Mouse (Mus musculus): ENCODE measurements around the gene Mex3d. TPM values are rescaled to one million over a fixed set of nuclear protein-coding genes. Genes with fewer than 3 reads are reported as not detected.
A peak's percentile ranks its signal among the peaks of the same experiment; 100 is the strongest.

Mex3d gene
- polyA plus RNA-seq, 1 experiment, result 13.4 TPM

GRCm38 (mm10) chr10:80371411-80371966 lies 16.0 kb downstream of the Mex3d start:
- peak overlapping the region; percentile 21; the same call in 1 of the 2 replicates for H3K4me3 ChIP-seq (ENCODE audit: extremely low read depth, insufficient read depth, insufficient read length)
- no peaks in the 10 kb centered on the region for H3K4me1 ChIP-seq (ENCODE audit: control insufficient read depth, insufficient read depth, insufficient read length)
- H3K36me3 ChIP-seq (ENCODE audit: control insufficient read depth, insufficient read depth, low read length), result no peaks in the 10 kb centered on the region
- 6% methylated on average over 12 of the region's 12 CpGs for WGBS
- no peak overlapping the region for H3K27ac ChIP-seq (ENCODE audit: insufficient read depth, low read length)
- TF ChIP-seq POLR2A (IDR thresholded peaks at IDR 0.05; ENCODE audit: low read depth, low read length) (no peak), CTCF (IDR thresholded peaks at IDR 0.05; ENCODE audit: extremely low read depth, insufficient read depth, insufficient read length, insufficient replicate concordance) (no peak)
- H3K27me3 ChIP-seq (ENCODE audit: control insufficient read depth, insufficient read depth, low read length), result no peaks in the 10 kb centered on the region; the same call in 1 of the 2 replicates
- DNase-seq (ENCODE audit: low read depth in 1 of 2, low spot score in 2 of 2), result peak; percentile 73 to 76

GRCm38 (mm10) chr10:80369995-80370747 lies 17.3 kb downstream of the Mex3d start:
- no peaks in the 10 kb centered on the region for H3K36me3 ChIP-seq (ENCODE audit: control insufficient read depth, insufficient read depth, low read length)
- DNase-seq (ENCODE audit: low read depth in 1 of 2, low spot score in 2 of 2), result peak in 1 of 2 experiments; percentile 31
- WGBS, result 77% methylated on average over 21 of the region's 21 CpGs
- no peaks in the 10 kb centered on the region; the same call in 1 of the 2 replicates for H3K27me3 ChIP-seq (ENCODE audit: control insufficient read depth, insufficient read depth, low read length)
- no peaks in the 10 kb centered on the region for H3K4me1 ChIP-seq (ENCODE audit: control insufficient read depth, insufficient read depth, insufficient read length)
- H3K4me3 ChIP-seq (ENCODE audit: extremely low read depth, insufficient read depth, insufficient read length), result no peak overlapping the region
- H3K27ac ChIP-seq (ENCODE audit: insufficient read depth, low read length), result no peak overlapping the region
- TF ChIP-seq CTCF (IDR thresholded peaks at IDR 0.05; ENCODE audit: extremely low read depth, insufficient read depth, insufficient read length, insufficient replicate concordance) (peak; percentile 26; the same call in 1 of the 2 replicates), POLR2A (IDR thresholded peaks at IDR 0.05; ENCODE audit: low read depth, low read length) (no peak)

GRCm38 (mm10) chr10:80368392-80368791 lies 19.1 kb downstream of the Mex3d start:
- no peak overlapping the region for H3K27ac ChIP-seq (ENCODE audit: insufficient read depth, low read length)

GRCm38 (mm10) chr10:80367954-80368353 lies 19.5 kb downstream of the Mex3d start:
- Histone ChIP-seq H3K27me3 (ENCODE audit: control insufficient read depth, insufficient read depth, low read length) (no peaks in the 10 kb centered on the region; the same call in 1 of the 2 replicates), H3K4me1 (ENCODE audit: control insufficient read depth, insufficient read depth, insufficient read length) (no peaks in the 10 kb centered on the region), H3K4me3 (ENCODE audit: extremely low read depth, insufficient read depth, insufficient read length) (no peak overlapping the region), H3K36me3 (ENCODE audit: control insufficient read depth, insufficient read depth, low read length) (no peaks in the 10 kb centered on the region), H3K27ac (ENCODE audit: insufficient read depth, low read length) (no peak overlapping the region)
- TF ChIP-seq CTCF (IDR thresholded peaks at IDR 0.05; ENCODE audit: extremely low read depth, insufficient read depth, insufficient read length, insufficient replicate concordance) (no peak), POLR2A (IDR thresholded peaks at IDR 0.05; ENCODE audit: low read depth, low read length) (no peak)
- 60% methylated on average over 5 of the region's 5 CpGs for WGBS
- DNase-seq (ENCODE audit: low read depth in 1 of 2, low spot score in 2 of 2), result no peak

More at GRCm38 (mm10) chr10:80368392-80368791, 19.1 kb downstream of the Mex3d start:
- no peak overlapping the region for H3K4me3 ChIP-seq (ENCODE audit: extremely low read depth, insufficient read depth, insufficient read length)
- H3K27me3 ChIP-seq (ENCODE audit: control insufficient read depth, insufficient read depth, low read length), result no peaks in the 10 kb centered on the region; the same call in 1 of the 2 replicates
- WGBS, result 91% methylated on average over 6 of the region's 6 CpGs
- TF ChIP-seq POLR2A (IDR thresholded peaks at IDR 0.05; ENCODE audit: low read depth, low read length) (no peak), CTCF (IDR thresholded peaks at IDR 0.05; ENCODE audit: extremely low read depth, insufficient read depth, insufficient read length, insufficient replicate concordance) (no peak)
- DNase-seq (ENCODE audit: low read depth in 1 of 2, low spot score in 2 of 2), result no peak
- H3K4me1 ChIP-seq (ENCODE audit: control insufficient read depth, insufficient read depth, insufficient read length), result no peaks in the 10 kb centered on the region
- no peaks in the 10 kb centered on the region for H3K36me3 ChIP-seq (ENCODE audit: control insufficient read depth, insufficient read depth, low read length)

GRCm38 (mm10) chr10:80365736-80366135 lies 21.7 kb downstream of the Mex3d start:
- Histone ChIP-seq H3K27me3 (ENCODE audit: control insufficient read depth, insufficient read depth, low read length) (no peaks in the 10 kb centered on the region; the same call in 1 of the 2 replicates), H3K27ac (ENCODE audit: insufficient read depth, low read length) (no peak overlapping the region), H3K36me3 (ENCODE audit: control insufficient read depth, insufficient read depth, low read length) (no peaks in the 10 kb centered on the region), H3K4me3 (ENCODE audit: extremely low read depth, insufficient read depth, insufficient read length) (no peak overlapping the region), H3K4me1 (ENCODE audit: control insufficient read depth, insufficient read depth, insufficient read length) (no peaks in the 10 kb centered on the region)
- TF ChIP-seq CTCF (IDR thresholded peaks at IDR 0.05; ENCODE audit: extremely low read depth, insufficient read depth, insufficient read length, insufficient replicate concordance) (no peak), POLR2A (IDR thresholded peaks at IDR 0.05; ENCODE audit: low read depth, low read length) (no peak)
- 68% methylated on average over 6 of the region's 6 CpGs for WGBS
- no peak for DNase-seq (ENCODE audit: low read depth in 1 of 2, low spot score in 2 of 2)

GRCm38 (mm10) chr10:80363734-80364133 lies 23.7 kb downstream of the Mex3d start:
- no peak for DNase-seq (ENCODE audit: low read depth in 1 of 2, low spot score in 2 of 2)
- Histone ChIP-seq H3K36me3 (ENCODE audit: control insufficient read depth, insufficient read depth, low read length) (no peaks in the 10 kb centered on the region), H3K27ac (ENCODE audit: insufficient read depth, low read length) (no peak overlapping the region), H3K4me1 (ENCODE audit: control insufficient read depth, insufficient read depth, insufficient read length) (no peaks in the 10 kb centered on the region), H3K27me3 (ENCODE audit: control insufficient read depth, insufficient read depth, low read length) (peaks cover 5% of the 10 kb centered on the region; the same call in 1 of the 2 replicates), H3K4me3 (ENCODE audit: extremely low read depth, insufficient read depth, insufficient read length) (no peak overlapping the region)
- no peak for TF ChIP-seq POLR2A (IDR thresholded peaks at IDR 0.05; ENCODE audit: low read depth, low read length)
- no peak for TF ChIP-seq CTCF (IDR thresholded peaks at IDR 0.05; ENCODE audit: extremely low read depth, insufficient read depth, insufficient read length, insufficient replicate concordance)
- WGBS, result 51% methylated on average over 6 of the region's 6 CpGs
